Mouse (Mus musculus): ENCODE data around the gene Appl2.

GRCm38 (mm10) chr10:83636191-83636590 lies 12.3 kb downstream of the Appl2 start:
- TF ChIP-seq TAL1 (IDR thresholded peaks at IDR 0.05; ENCODE audit: low read length) (no peak), GATA1 (IDR thresholded peaks at IDR 0.05; ENCODE audit: low read length) (no peak)
